Mouse (Mus musculus): ENCODE results near the gene Rhot2. TPM values are rescaled to one million over a fixed set of nuclear protein-coding genes. Genes with fewer than 3 reads are reported as not detected.

Gene Rhot2
- polyA plus RNA-seq, 1 experiment, result 108 TPM

GRCm38 (mm10) chr17:25825311-25825710, 19.3 kb downstream of the Rhot2 start:
- no peak overlapping the region for H3K27ac ChIP-seq (ENCODE audit: insufficient read depth, low read length)
- H3K4me3 ChIP-seq (ENCODE audit: insufficient read depth, low read length), result no peak overlapping the region
- TF ChIP-seq POLR2A (IDR thresholded peaks at IDR 0.05; ENCODE audit: extremely low read depth, insufficient read depth, low read length), result no peak
- no peak for TF ChIP-seq CTCF (IDR thresholded peaks at IDR 0.05; ENCODE audit: extremely low read depth, insufficient read depth, low read length)
- H3K4me1 ChIP-seq (ENCODE audit: control insufficient read depth, insufficient read depth, low read length), result peaks cover 7% of the 10 kb centered on the region

DNA sequence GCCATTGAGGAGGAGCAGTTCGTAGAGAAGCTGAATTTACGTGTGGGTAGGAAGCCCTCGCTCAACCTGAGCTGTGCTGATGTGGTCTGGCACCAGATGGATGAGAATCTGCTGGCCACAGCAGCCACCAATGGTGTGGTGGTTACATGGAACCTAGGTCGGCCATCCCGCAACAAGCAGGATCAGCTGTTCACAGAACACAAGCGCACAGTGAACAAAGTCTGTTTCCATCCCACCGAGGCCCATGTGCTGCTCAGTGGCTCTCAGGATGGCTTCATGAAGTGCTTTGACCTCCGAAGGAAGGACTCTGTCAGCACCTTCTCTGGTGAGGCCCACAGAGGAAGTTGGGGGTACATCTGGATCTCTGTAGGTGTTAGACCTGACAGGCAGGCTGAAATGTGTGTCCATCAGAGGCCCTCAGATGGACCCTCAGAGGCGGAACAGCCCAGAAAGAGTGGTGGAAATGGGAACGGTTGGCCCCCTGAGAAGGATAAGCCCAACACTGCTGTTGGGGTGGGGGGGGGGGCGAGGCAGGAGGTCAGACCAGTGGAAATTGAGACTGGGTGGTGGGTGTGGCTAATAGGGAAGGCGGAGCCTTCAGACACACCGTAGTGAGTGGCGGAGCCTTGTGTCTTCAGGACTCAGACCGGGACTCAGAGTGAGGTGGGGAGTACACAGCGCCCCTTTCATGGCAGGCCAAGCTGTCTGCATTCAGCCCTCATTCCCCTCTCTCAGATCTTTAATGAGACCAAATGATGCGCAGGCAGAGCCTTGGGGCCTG, 20.1 kb downstream of the Rhot2 start:
- TF ChIP-seq CTCF (IDR thresholded peaks at IDR 0.05; ENCODE audit: extremely low read depth, insufficient read depth, low read length), result no peak
- no peak for TF ChIP-seq POLR2A (IDR thresholded peaks at IDR 0.05; ENCODE audit: extremely low read depth, insufficient read depth, low read length)
- Histone ChIP-seq H3K4me1 (ENCODE audit: control insufficient read depth, insufficient read depth, low read length) (peaks cover 7% of the 10 kb centered on the region), H3K4me3 (ENCODE audit: insufficient read depth, low read length) (peak overlapping the region; percentile 65), H3K27ac (ENCODE audit: insufficient read depth, low read length) (no peak overlapping the region)

DNA sequence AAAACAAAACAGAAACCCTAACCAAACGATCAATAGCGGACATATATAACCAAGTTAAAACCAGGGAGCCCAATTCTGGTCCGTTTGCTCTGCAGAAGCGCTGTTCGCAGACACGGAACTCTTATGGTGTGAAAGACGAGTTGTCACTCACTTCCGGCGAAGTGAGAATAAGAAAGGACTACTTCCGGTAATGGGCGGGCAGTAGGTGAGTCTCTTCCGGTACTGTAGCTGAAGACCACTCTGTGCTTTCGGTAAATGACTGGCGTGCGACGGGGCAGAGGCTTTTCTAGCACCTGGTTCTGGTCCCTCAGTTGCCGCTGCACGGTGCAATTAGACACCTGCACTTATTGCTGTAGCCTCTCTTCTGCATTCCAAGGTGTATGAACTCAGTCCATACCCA, 21.2 kb downstream of the Rhot2 start, which contains the start of gene Wdr24:
Wdr24 (plus strand) TSS at position 176 of the 400 bp plus-strand sequence.
- H3K27ac ChIP-seq (ENCODE audit: insufficient read depth, low read length), result no peak within 1 kb of the TSS
- TF ChIP-seq POLR2A (IDR thresholded peaks at IDR 0.05; ENCODE audit: extremely low read depth, insufficient read depth, low read length) (peak; percentile 61; the same call in 1 of the 2 replicates), CTCF (IDR thresholded peaks at IDR 0.05; ENCODE audit: extremely low read depth, insufficient read depth, low read length) (no peak)
- H3K4me3 ChIP-seq (ENCODE audit: insufficient read depth, low read length), result peak within 1 kb of the TSS; percentile 65
- peaks cover 7% of the 10 kb centered on the region for H3K4me1 ChIP-seq (ENCODE audit: control insufficient read depth, insufficient read depth, low read length)

DNA sequence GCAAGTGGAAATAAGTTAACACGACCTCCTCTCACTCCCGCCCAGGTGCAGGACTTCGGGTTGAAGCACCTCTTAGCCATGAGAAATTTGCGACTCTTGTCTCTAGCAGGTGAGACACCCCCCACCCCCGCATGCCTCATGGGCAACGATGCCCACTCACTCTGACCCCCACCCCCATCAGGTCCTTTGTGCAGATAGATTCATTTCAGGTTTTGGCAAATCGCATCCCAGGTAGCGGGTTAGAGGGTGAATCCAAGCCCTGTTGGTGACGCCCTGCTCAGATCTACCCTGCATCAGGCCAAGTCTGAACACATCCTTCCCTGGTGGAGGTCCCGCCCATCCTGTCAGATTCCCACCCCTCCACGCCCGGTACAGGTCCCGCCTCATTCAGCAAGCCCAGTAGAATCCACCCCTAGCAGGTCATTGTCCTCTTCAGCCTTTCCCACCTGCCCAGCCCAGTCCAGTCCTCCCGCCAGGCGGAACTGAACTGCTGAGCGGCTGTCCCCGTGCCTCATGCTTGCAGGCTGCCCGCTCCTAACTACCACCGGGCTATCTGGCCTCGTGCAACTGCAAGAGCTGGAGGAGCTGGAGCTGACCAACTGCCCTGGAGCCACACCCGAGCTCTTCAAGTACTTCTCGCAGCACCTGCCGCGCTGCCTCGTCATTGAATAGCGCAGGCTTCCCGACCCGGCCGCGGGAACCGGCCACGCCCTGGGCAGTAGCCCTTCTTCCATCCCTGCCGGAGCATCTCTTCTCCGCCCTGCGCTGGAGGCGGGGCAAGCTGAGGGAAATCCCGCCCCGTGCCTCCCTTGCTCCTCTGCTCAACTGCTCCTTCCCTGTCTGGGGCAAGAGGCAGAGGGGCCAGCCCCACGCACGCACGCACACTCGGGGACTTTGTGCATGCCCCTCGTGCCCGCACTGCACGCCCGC, 25.5 kb downstream of the Rhot2 start:
- Histone ChIP-seq H3K4me3 (ENCODE audit: insufficient read depth, low read length) (no peak overlapping the region), H3K27ac (ENCODE audit: insufficient read depth, low read length) (no peak overlapping the region), H3K4me1 (ENCODE audit: control insufficient read depth, insufficient read depth, low read length) (peaks cover 15% of the 10 kb centered on the region)
- TF ChIP-seq CTCF (IDR thresholded peaks at IDR 0.05; ENCODE audit: extremely low read depth, insufficient read depth, low read length) (no peak), POLR2A (IDR thresholded peaks at IDR 0.05; ENCODE audit: extremely low read depth, insufficient read depth, low read length) (no peak)

DNA sequence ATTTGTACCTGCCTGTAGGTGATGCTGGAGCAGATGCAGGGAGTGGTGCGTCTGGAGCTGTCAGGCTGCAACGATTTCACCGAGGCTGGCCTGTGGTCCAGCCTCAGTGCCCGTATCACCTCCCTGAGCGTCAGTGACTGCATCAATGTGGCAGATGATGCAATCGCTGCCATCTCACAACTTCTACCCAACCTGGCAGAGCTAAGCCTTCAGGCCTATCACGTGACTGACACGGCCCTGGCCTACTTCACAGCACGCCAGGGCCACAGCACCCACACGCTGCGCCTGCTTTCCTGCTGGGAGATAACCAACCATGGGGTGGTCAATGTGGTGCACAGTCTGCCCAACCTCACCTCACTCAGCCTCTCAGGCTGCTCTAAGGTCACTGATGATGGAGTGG, 27.0 kb downstream of the Rhot2 start:
- TF ChIP-seq CTCF (IDR thresholded peaks at IDR 0.05; ENCODE audit: extremely low read depth, insufficient read depth, low read length) (no peak), POLR2A (IDR thresholded peaks at IDR 0.05; ENCODE audit: extremely low read depth, insufficient read depth, low read length) (no peak)
- Histone ChIP-seq H3K4me1 (ENCODE audit: control insufficient read depth, insufficient read depth, low read length) (peaks cover 15% of the 10 kb centered on the region), H3K27ac (ENCODE audit: insufficient read depth, low read length) (no peak overlapping the region), H3K4me3 (ENCODE audit: insufficient read depth, low read length) (no peak overlapping the region)

GRCm38 (mm10) chr17:25813471-25813870, 31.2 kb downstream of the Rhot2 start:
- H3K4me3 ChIP-seq (ENCODE audit: insufficient read depth, low read length), result peak overlapping the region; percentile 17
- peaks cover 18% of the 10 kb centered on the region for H3K4me1 ChIP-seq (ENCODE audit: control insufficient read depth, insufficient read depth, low read length)
- TF ChIP-seq POLR2A (IDR thresholded peaks at IDR 0.05; ENCODE audit: extremely low read depth, insufficient read depth, low read length) (peak; percentile 56; the same call in 1 of the 2 replicates), CTCF (IDR thresholded peaks at IDR 0.05; ENCODE audit: extremely low read depth, insufficient read depth, low read length) (peak; percentile 32)
- peak overlapping the region; percentile 83 for H3K27ac ChIP-seq (ENCODE audit: insufficient read depth, low read length)

- peak overlapping the region; percentile 30; the same call in 1 of the 2 replicates for H3K27ac ChIP-seq (ENCODE audit: insufficient read depth, low read length)
Observed at GRCm38 (mm10) chr17:25810890-25811289, 33.8 kb downstream of the Rhot2 start.

DNA sequence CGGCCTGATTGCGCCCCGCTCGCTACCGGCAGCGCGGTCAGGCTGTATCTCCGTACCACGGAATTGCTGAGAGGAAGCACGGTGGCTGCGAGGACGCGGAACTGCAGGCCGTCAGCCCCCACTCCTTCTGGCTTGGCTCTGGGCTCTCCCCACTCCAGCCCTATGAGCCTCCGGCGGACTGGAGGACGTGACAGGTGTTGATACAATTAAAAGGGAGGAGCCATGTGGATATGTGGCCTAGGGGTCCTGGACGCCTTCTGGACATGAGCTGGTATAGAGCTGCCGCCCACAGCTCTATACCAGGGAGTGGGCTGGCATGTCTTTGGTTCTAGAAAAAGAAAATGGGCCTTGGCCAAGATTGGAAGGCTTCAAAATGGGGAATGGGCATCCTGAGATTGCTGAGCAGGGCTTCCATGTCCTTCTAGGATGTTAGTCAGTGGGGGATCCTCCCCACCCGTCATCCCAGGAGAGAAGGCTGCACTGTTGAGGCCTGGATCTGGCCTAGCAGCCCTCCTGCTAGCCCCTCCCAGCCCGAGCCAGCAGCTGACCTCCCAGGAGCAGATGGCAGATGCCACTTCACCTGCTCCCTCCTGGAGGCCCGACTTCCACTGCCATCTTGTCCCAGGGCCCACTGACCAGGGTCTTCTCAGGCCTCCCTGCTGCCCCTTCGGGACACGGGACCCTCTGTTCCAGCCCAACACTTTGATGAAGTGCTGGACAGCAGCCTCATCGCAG, 34.9 kb downstream of the Rhot2 start:
- H3K4me1 ChIP-seq (ENCODE audit: control insufficient read depth, insufficient read depth, low read length), result peaks cover 14% of the 10 kb centered on the region; the same call in 1 of the 2 replicates

More at GRCm38 (mm10) chr17:25810890-25811289, 33.8 kb downstream of the Rhot2 start:
- Histone ChIP-seq H3K4me3 (ENCODE audit: insufficient read depth, low read length) (peak overlapping the region; percentile 99), H3K4me1 (ENCODE audit: control insufficient read depth, insufficient read depth, low read length) (peaks cover 17% of the 10 kb centered on the region)
- TF ChIP-seq CTCF (IDR thresholded peaks at IDR 0.05; ENCODE audit: extremely low read depth, insufficient read depth, low read length) (no peak), POLR2A (IDR thresholded peaks at IDR 0.05; ENCODE audit: extremely low read depth, insufficient read depth, low read length) (no peak)

More for the DNA sequence above, 34.9 kb downstream of the Rhot2 start:
- H3K4me3 ChIP-seq (ENCODE audit: insufficient read depth, low read length), result peak overlapping the region; percentile 99
- TF ChIP-seq CTCF (IDR thresholded peaks at IDR 0.05; ENCODE audit: extremely low read depth, insufficient read depth, low read length), result no peak
- TF ChIP-seq POLR2A (IDR thresholded peaks at IDR 0.05; ENCODE audit: extremely low read depth, insufficient read depth, low read length), result no peak
- H3K27ac ChIP-seq (ENCODE audit: insufficient read depth, low read length), result peak overlapping the region; percentile 99
